In the genomic region with DNA sequence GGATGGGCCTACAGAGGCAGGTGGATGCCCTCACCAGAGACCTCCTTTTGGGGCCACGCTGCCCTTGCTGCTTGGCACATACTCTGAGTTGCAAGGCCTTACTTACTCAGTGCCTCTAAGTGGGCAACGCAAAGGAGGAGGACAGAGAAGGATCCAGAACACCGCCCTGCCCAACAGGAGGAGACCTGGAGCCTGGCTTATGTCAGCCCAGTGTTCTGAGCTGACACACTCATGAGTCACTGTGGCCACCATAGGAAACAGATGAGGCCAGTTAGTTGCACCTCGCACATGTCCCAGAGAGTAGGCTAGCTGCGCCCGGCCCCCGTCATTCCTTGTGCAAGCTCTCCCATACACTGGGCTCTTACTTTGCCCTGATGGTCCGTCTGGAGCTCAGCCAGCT, we compare ENCODE assay signal across 25 mouse cellular contexts.
"Had no signal": no experiment of that assay in that cellular context is flagged by ENCODE, and none has a peak within 500 bp of the region (broad histone marks: within the 10 kb centered on the region; RNA-seq: fewer than 3 reads in every experiment).

No protein-coding gene starts in this region.

- H3K9me3 ChIP-seq: heart, embryonic 13.5 days; heart, embryonic 15.5 days; intestine, embryonic 15.5 days; limb, embryonic 13.5 days; limb, embryonic 15.5 days; liver, embryonic 12.5 days had no signal

- H3K4me1 ChIP-seq: heart, embryonic 13.5 days; heart, embryonic 15.5 days; intestine, embryonic 15.5 days; limb, embryonic 13.5 days; limb, embryonic 15.5 days had no signal

- H3K4me2 ChIP-seq: heart, embryonic 11.5 days; heart, embryonic 13.5 days; heart, embryonic 15.5 days; hindbrain, embryonic 14.5 days; intestine, embryonic 15.5 days; limb, embryonic 13.5 days; limb, embryonic 15.5 days; liver, embryonic 12.5 days had no signal

- H3K27ac ChIP-seq: heart, adult 2 months; heart, embryonic 13.5 days; heart, embryonic 15.5 days; hindbrain, embryonic 14.5 days; intestine, embryonic 15.5 days; limb, embryonic 13.5 days; limb, embryonic 15.5 days; liver, embryonic 12.5 days; liver, embryonic 14.5 days had no signal

- H3K27me3 ChIP-seq: heart, embryonic 13.5 days; heart, embryonic 15.5 days; intestine, embryonic 15.5 days; limb, embryonic 13.5 days; limb, embryonic 15.5 days; liver, embryonic 12.5 days had no signal

- DNase-seq: gastrocnemius, postnatal 14 days; gastrocnemius, postnatal 36 days; heart, adult 11 months; heart, adult 2 months; heart, postnatal 14 days; heart, postnatal 36 days; kidney, adult 18-20 months; kidney, adult 8-10 months; kidney, postnatal 14 days; kidney, postnatal 36 days; layer of hippocampus, adult 9-11 months; layer of hippocampus, postnatal 36 days; left cerebral cortex, postnatal 4 days had no signal

- ATAC-seq: hindbrain, embryonic 16.5 days; inflammation-experienced regulatory T-cells, adult 6 months; intestine, embryonic 15.5 days; intestine, postnatal 0 days; liver, embryonic 12.5 days had no signal

- H3K4me3 ChIP-seq: heart, adult 2 months; heart, embryonic 13.5 days; heart, embryonic 15.5 days; intestine, embryonic 15.5 days; limb, embryonic 13.5 days; limb, embryonic 15.5 days; liver, embryonic 12.5 days had no signal

- H3K9ac ChIP-seq: heart, embryonic 13.5 days; heart, embryonic 15.5 days; hindbrain, embryonic 14.5 days; intestine, embryonic 15.5 days; limb, embryonic 13.5 days; limb, embryonic 15.5 days; liver, embryonic 12.5 days; liver, embryonic 14.5 days had no signal
